Mouse (Mus musculus) kidney, embryonic 16.5 days (tissue): ENCODE measurements around the gene Tagln3. TPM values are rescaled to one million over a fixed set of nuclear protein-coding genes. Genes with fewer than 3 reads are reported as not detected.

ENCODE experiments used
- ATAC-seq: fragments of 200-750 bp; cut with Nextera tagmentation; 2 replicates; pipeline ENCODE4 v1.8.0; 2017; ENCODE audit warnings: moderate TSS enrichment; ENCODE audit not compliant: low FRiP score, low TSS enrichment
- H3K27ac ChIP-seq: fragments of 300-500 bp; sonication (generic); 2 replicates; pipeline ENCODE4 v1.5.1; 2014; ENCODE audit warnings: low read length
- H3K27me3 ChIP-seq: fragments of 300-500 bp; sonication (generic); 2 replicates; pipeline ENCODE4 v1.6.1; 2014; ENCODE audit warnings: low read length, control low read depth, mixed read lengths; ENCODE audit not compliant: insufficient read depth
- H3K36me3 ChIP-seq: fragments of 300-500 bp; sonication (generic); 2 replicates; pipeline ENCODE4 v1.6.1; 2014; ENCODE audit warnings: low read length, control low read depth, mixed read lengths; ENCODE audit not compliant: insufficient read depth
- H3K4me1 ChIP-seq: fragments of 300-500 bp; sonication (generic); 2 replicates; pipeline ENCODE4 v1.6.1; 2014; ENCODE audit warnings: low read length, control low read depth, mixed read lengths; ENCODE audit not compliant: insufficient read depth
- H3K4me2 ChIP-seq: fragments of 300-500 bp; sonication (generic); replicated peaks from 2 replicates; pipeline ENCODE4 v1.6.1; 2014; ENCODE audit warnings: low read depth, low read length
- H3K4me3 ChIP-seq: fragments of 300-500 bp; sonication (generic); 2 replicates; pipeline ENCODE4 v1.5.1; 2014; ENCODE audit warnings: mild to moderate bottlenecking, low read length
- H3K9ac ChIP-seq: fragments of 300-500 bp; sonication (generic); replicated peaks from 2 replicates; pipeline ENCODE4 v1.6.1; 2014; ENCODE audit warnings: low read length
- H3K9me3 ChIP-seq: fragments of 300-500 bp; sonication (generic); 2 replicates; pipeline ENCODE4 v1.6.1; 2016; ENCODE audit warnings: low read length, control low read depth
- WGBS: fragments of 180-500 bp; shearing (Covaris S2); extraction: QIAGEN DNeasy Blood & Tissue Kit; methylation state at CpG from one replicate; pipeline ENCODE4 v1.1.7; 2014; 5-methylcytosine and 5-hydroxymethylcytosine counted together
- polyA plus RNA-seq: library from polyadenylated mRNA; unstranded; fragments of >200 nt; fragmentation: Nextera tagmentation; extraction: Ambion mirVana; gene quantifications from 2 replicates; pipeline ENCODE4 v1.2.1, GENCODE M21; 2015

Tagln3 gene
- polyA plus RNA-seq, 1 experiment from 2014 or later, result 6.8 TPM

GRCm38 (mm10) chr16:45757421-45758078 lies 33.1 kb upstream of the Tagln3 start:
- H3K36me3 ChIP-seq, result peaks cover 26% of the 10 kb centered on the region
- WGBS, result 69% methylated on average over 12 of the region's 12 CpGs

DNA sequence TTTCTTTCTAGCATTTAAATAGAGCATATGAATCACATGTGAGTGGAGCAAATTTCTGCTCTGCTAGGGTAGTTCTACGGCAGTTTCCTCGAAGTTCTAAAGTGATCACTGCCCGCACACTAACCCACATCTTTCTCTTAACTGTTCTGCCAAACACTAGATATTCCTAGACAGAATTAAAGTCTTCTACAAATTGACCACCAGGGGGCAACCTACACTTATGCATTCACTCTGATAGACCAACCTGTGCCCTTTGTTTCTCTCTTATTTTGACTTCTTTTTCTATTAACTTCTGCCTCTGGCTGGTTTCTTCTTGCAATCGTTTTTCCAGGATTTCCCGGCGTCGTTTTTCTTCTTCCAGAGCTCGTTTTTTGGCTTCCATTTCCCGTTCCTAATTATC lies 32.4 kb upstream of the Tagln3 start:
- Histone ChIP-seq H3K27me3 (no peaks in the 10 kb centered on the region), H3K27ac (no peak overlapping the region; the same call in 1 of the 2 replicates), H3K4me3 (no peak overlapping the region), H3K4me1 (no peaks in the 10 kb centered on the region), H3K9ac (no peak overlapping the region), H3K4me2 (no peak overlapping the region), H3K9me3 (no peaks in the 10 kb centered on the region), H3K36me3 (peaks cover 29% of the 10 kb centered on the region)
- WGBS, result 37% methylated on average over 9 of the region's 9 CpGs
- peak; percentile 54; the same call in 1 of the 2 replicates for ATAC-seq

More at GRCm38 (mm10) chr16:45757421-45758078, 33.1 kb upstream of the Tagln3 start:
- peak; percentile 74; the same call in 1 of the 2 replicates for ATAC-seq
- no peaks in the 10 kb centered on the region for H3K4me1 ChIP-seq
- H3K9ac ChIP-seq, result no peak overlapping the region
- H3K4me3 ChIP-seq, result no peak overlapping the region
- H3K27ac ChIP-seq, result peak overlapping the region; percentile 56
- H3K4me2 ChIP-seq, result no peak overlapping the region
- H3K9me3 ChIP-seq, result no peaks in the 10 kb centered on the region
- no peaks in the 10 kb centered on the region for H3K27me3 ChIP-seq

DNA sequence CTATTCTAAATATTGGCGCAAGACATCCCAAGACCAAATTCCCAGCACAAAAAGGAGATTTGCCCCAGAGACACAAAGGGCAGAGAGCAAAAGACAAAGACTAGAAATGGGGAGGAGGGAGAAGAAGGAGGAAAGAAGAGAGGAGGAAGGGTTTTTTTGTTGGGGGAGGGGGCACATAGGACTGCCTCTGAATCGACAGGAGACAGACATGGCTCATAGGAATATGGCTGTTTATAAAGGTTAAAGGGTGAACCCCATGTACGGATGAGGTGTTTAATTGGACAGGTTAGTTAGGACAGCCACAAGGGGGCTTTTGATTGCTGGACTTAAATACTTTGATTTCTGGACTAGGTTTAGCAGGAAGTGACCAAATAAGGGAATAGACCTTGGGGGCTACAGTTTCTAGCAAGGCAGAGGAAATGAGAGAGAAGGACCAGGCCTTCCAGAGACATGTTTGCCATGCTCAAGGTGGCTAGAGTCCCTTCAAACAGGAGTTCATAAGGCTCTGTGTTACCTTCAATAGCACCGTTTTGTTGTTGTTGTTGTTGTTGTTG lies 19.3 kb upstream of the Tagln3 start:
- H3K9me3 ChIP-seq, result no peaks in the 10 kb centered on the region
- no peak overlapping the region for H3K4me3 ChIP-seq
- no peaks in the 10 kb centered on the region for H3K27me3 ChIP-seq
- peaks cover 13% of the 10 kb centered on the region for H3K36me3 ChIP-seq
- peak overlapping the region; percentile 96; the same call in 1 of the 2 replicates for H3K27ac ChIP-seq
- H3K4me1 ChIP-seq, result peaks cover 15% of the 10 kb centered on the region
- ATAC-seq, result peak; percentile 13; the same call in 1 of the 2 replicates
- peak overlapping the region; percentile 71 for H3K4me2 ChIP-seq
- peak overlapping the region; percentile 93; the same call in 1 of the 2 replicates for H3K9ac ChIP-seq
- WGBS, result 64% methylated on average over 4 of the region's 4 CpGs

DNA sequence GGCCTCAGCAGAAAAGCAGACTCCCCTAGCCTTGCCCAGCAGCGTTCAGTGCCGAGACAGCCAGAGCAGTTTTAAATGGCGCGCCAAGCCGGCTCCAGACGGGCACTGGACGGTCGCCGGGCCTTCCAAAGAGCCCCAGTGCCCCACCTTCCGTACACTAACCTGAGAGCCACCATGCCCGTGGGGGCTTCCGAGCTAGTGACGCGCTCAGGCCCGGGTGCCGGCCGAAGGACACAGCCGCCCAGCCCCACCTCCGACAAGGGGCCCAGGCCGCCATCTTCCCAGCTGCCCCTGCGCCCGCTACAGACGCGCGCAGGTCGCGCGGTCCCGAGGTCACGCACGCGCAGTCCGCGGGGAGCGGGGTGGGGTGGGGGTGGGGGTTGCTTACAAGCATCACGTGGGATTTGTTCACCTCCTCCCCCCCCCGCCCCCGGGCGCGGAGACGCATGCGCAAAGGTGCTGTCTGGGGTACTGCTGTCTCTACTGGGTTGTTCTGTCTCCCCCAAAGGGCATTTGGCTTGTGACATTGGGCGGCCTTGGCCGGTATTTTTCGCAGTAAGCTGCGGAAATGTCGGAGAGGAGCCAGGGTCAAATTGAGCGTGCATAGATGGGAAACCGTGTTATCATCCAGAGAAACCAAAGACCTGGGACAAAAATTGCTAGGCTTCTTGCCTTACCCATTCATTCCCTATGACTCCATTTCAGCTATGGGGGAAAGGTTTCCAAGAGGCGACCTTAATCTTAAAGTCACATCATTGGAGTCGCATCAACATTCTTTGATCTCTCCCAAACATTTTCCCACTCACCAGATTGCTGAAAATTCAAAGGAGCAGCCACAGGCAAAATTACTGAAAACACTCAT lies 18.4 kb upstream of the Tagln3 start, which contains the start of gene Abhd10:
TSS of gene Abhd10 (minus strand) at position 341 of the 862 bp plus-strand sequence.
- Histone ChIP-seq H3K27me3 (no peaks in the 10 kb centered on the region), H3K27ac (peak within 1 kb of the TSS; percentile 96), H3K9me3 (no peaks in the 10 kb centered on the region), H3K4me2 (peak within 1 kb of the TSS; percentile 71), H3K9ac (peak within 1 kb of the TSS; percentile 93), H3K4me1 (peaks cover 15% of the 10 kb centered on the region), H3K36me3 (peaks cover 5% of the 10 kb centered on the region), H3K4me3 (peak within 1 kb of the TSS; percentile 87)
- peak; percentile 97 for ATAC-seq
- under 1% methylated on average over 48 of the region's 51 CpGs for WGBS

DNA sequence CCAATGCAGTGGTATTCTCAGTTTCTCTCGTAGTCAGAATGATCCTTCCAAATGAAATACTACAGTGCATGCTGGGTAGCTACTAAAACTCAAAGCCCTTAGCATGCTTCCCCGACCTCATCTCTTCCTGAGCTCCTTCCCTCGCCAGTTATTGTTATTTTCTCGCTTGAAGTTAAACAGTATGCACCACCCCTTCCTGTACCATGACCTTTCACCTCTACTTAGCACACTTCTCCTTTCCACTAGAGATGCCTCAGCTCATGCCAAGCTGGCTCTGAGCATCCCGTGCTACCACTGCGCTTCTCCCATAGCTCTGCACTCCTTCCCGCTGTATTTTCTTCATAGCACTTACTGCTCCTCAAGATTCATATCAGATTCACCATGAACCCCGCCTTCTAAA lies 13.5 kb upstream of the Tagln3 start:
- Histone ChIP-seq H3K27me3 (no peaks in the 10 kb centered on the region), H3K4me3 (no peak overlapping the region), H3K9me3 (no peaks in the 10 kb centered on the region), H3K36me3 (peaks cover 23% of the 10 kb centered on the region), H3K4me1 (peaks cover 6% of the 10 kb centered on the region), H3K4me2 (no peak overlapping the region), H3K9ac (no peak overlapping the region), H3K27ac (no peak overlapping the region)
- no peak for ATAC-seq
- WGBS, result 85% methylated on average over 8 of the region's 8 CpGs

DNA sequence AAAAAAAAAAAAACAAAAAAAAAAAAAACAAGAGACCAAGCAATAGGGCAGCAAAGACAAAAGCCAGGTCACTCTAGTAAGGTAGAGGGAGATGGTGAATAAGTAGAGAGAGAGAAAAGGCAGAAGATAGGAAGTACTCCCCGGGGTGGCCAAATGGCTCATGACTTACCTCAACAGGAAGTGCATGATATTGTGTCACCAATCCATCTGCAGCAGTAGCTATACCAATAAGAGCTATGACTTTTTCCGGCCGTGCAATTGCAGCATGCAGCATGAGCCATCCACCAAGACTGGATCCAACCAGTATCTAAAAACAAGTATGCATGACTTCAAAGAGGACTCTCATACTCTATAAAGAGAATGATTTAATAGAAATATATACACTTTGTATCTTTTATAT lies 12.3 kb upstream of the Tagln3 start:
- Histone ChIP-seq H3K4me3 (no peak overlapping the region), H3K9ac (no peak overlapping the region), H3K36me3 (peaks cover 25% of the 10 kb centered on the region), H3K27me3 (no peaks in the 10 kb centered on the region), H3K4me1 (peaks cover 6% of the 10 kb centered on the region), H3K4me2 (no peak overlapping the region), H3K27ac (no peak overlapping the region), H3K9me3 (no peaks in the 10 kb centered on the region)
- ATAC-seq, result no peak
- WGBS, result 89% methylated on average over 3 of the region's 3 CpGs

- Histone ChIP-seq H3K4me2 (no peak overlapping the region), H3K9ac (no peak overlapping the region), H3K27me3 (no peaks in the 10 kb centered on the region), H3K4me3 (no peak overlapping the region), H3K9me3 (no peaks in the 10 kb centered on the region), H3K27ac (no peak overlapping the region), H3K36me3 (peaks cover 24% of the 10 kb centered on the region; the same call in 1 of the 2 replicates), H3K4me1 (peaks cover 7% of the 10 kb centered on the region; the same call in 1 of the 2 replicates)
- 82% methylated on average over 5 of the region's 5 CpGs for WGBS
- no peak for ATAC-seq
Measured at GRCm38 (mm10) chr16:45729163-45729562, 4.8 kb upstream of the Tagln3 start.

GRCm38 (mm10) chr16:45724742-45725102 lies 314 bp upstream of the Tagln3 start:
- WGBS, result under 1% methylated on average over 10 of the region's 10 CpGs
- no peaks in the 10 kb centered on the region for H3K9me3 ChIP-seq
- ATAC-seq, result peak; percentile 47; the same call in 1 of the 2 replicates
- H3K4me1 ChIP-seq, result peaks cover 12% of the 10 kb centered on the region
- peak overlapping the region; percentile 60 for H3K4me3 ChIP-seq
- H3K36me3 ChIP-seq, result peaks cover 12% of the 10 kb centered on the region; the same call in 1 of the 2 replicates
- no peak overlapping the region for H3K27ac ChIP-seq
- peak overlapping the region; percentile 61 for H3K9ac ChIP-seq
- peak overlapping the region; percentile 71 for H3K4me2 ChIP-seq
- no peaks in the 10 kb centered on the region for H3K27me3 ChIP-seq

DNA sequence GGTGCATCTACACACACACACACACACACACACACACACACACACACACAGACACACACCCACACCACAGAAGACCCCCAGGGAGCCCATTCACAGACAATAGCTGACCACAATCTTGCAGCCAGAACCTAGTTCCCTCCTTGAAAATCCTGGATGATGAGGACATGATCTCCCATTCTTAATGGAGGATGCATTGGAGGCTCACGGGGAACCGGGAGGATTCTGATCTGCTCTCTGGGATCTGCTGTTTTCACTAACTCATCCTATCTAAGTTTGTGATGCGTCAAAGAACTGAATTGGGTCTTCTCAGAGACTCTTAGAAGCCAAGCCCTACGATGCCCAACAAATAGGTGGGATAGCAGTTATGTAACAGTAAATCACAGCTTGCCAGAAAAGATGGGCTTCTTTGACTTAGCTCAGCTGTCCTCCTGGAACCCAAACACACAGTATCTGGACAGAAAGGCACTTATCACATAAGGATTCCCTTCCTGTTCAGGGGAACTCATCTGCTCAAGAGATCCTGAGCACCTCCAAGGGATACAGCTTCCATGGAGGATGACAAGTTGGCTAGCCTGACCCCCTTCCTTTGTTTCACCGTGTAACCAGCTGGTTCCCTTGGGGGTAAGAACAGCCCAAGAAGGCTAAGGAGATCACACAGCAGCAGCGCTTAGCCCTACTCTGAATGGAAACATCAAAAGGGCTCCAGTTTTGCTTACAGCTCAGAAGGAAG lies 1.1 kb downstream of the Tagln3 start:
- H3K36me3 ChIP-seq, result peaks cover 1% of the 10 kb centered on the region; the same call in 1 of the 2 replicates
- peak overlapping the region; percentile 60 for H3K4me3 ChIP-seq
- 0 out of 2 replicates have a peak, but pooled peaks have one; percentile 7 for ATAC-seq
- H3K4me2 ChIP-seq, result peak overlapping the region; percentile 71
- peaks cover 12% of the 10 kb centered on the region for H3K4me1 ChIP-seq
- peak overlapping the region; percentile 61 for H3K9ac ChIP-seq
- H3K27me3 ChIP-seq, result no peaks in the 10 kb centered on the region
- no peaks in the 10 kb centered on the region for H3K9me3 ChIP-seq
- H3K27ac ChIP-seq, result no peak overlapping the region
- WGBS, result 60% methylated on average over 6 of the region's 6 CpGs
